Mouse (Mus musculus): ENCODE results near the gene Nhlrc1. TPM values are rescaled to one million over a fixed set of nuclear protein-coding genes. Genes with fewer than 3 reads are reported as not detected.

Gene Nhlrc1
- polyA plus RNA-seq, 1 experiment from 2014 or later, result 3.5 TPM

DNA sequence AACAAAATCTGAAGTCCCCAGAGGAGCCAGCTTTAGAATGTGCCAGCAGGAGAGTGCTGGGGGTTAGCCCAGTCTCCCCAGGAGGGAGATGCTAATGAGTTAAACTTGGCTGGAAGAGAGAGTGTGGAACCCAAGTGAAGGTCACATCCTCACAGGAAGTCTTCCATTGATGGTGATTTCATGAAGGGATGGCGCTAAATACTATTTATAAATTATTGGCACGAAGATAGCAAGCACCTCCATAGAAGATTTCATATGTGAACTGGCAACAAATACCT lies 21.4 kb downstream of the Nhlrc1 start:
- Histone ChIP-seq H3K36me3 (no peaks in the 10 kb centered on the region), H3K4me1 (replicated peaks) (no peaks in the 10 kb centered on the region)

DNA sequence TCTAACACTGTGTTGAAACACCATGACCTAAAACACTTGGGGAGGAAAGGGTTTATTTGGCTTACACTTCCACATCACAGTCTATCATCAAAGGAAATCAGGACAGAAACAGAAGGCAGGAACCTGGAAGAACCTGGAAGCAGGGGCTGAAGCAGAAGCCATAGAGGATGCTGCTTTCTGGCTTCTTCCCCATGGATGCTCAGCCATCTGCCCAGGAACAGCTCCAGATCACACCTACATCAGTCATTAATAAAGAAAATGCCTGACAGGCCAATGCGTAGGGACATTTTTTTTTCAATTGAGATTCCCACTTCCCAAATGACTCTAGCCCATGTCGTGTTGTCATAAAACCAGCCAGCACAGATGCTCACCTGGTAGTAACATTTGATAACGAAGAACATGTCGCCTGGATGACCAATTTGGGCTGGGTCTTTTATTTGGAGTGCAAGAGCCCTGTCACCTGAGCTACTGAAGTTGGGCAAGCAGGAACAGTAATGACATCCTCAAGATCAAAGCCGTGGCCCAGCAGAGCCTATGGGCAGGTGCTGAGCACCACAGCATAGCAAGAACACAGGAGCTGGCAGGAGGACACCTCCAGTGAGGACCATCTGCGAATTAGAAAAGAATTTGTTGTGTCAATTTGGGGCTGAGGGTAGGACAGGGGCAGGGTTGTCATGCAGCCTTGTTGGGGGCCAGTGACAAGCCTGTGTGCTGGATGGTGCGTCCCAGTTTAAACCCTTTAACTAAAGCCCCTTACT lies 22.0 kb downstream of the Nhlrc1 start:
- ATAC-seq, result no peak
- Histone ChIP-seq H3K27ac (no peak overlapping the region), H3K4me3 (replicated peaks) (no peak overlapping the region), H3K9me3 (no peaks in the 10 kb centered on the region), H3K27me3 (replicated peaks) (no peaks in the 10 kb centered on the region), H3K4me1 (replicated peaks) (no peaks in the 10 kb centered on the region), H3K9ac (no peak overlapping the region), H3K4me2 (replicated peaks) (no peak overlapping the region), H3K36me3 (no peaks in the 10 kb centered on the region)
- WGBS, result 78% methylated on average over 7 of the region's 7 CpGs

More for the DNA sequence above, 21.4 kb downstream of the Nhlrc1 start:
- Histone ChIP-seq H3K4me2 (replicated peaks) (no peak overlapping the region), H3K9me3 (no peaks in the 10 kb centered on the region), H3K4me3 (replicated peaks) (no peak overlapping the region), H3K27ac (no peak overlapping the region), H3K27me3 (replicated peaks) (no peaks in the 10 kb centered on the region), H3K9ac (no peak overlapping the region)
- 85% methylated on average over 2 of the region's 2 CpGs for WGBS
- no peak for ATAC-seq

DNA sequence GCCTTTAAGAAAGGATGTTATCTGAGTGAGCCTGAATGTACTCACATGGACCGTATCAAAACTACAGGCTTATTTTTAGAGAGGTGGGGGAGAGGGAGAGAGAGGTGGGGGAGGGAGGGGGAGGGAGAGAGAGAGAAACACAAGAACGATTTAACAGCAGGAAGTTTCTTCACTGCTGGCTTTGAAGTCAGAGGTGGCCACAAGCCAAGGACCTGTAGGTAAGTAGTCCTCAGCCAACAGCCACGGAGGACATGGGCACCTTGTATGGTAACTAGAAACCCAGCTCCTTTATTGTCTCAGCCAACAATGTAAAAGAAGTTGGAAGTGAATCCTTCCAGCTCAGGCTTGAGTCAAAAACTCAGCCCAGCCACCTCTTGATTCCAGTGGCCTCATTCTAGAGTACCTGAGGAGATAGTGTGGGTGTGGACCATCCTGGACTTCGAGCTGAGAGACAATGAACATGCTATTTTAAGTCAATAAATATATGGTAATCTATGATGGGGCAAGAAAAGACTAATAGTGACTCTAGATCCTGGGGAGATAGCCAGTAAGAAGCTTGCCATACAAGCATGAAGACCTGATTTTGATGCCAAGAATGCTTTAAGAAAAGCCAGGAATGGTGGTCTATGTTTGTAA lies 24.2 kb downstream of the Nhlrc1 start:
- 18% methylated on average over 4 of the region's 4 CpGs for WGBS
- Histone ChIP-seq H3K4me3 (replicated peaks) (no peak overlapping the region), H3K9ac (no peak overlapping the region), H3K36me3 (no peaks in the 10 kb centered on the region), H3K9me3 (no peaks in the 10 kb centered on the region), H3K4me2 (replicated peaks) (no peak overlapping the region), H3K4me1 (replicated peaks) (no peaks in the 10 kb centered on the region), H3K27ac (no peak overlapping the region), H3K27me3 (replicated peaks) (no peaks in the 10 kb centered on the region)
- ATAC-seq, result peak; percentile 68

DNA sequence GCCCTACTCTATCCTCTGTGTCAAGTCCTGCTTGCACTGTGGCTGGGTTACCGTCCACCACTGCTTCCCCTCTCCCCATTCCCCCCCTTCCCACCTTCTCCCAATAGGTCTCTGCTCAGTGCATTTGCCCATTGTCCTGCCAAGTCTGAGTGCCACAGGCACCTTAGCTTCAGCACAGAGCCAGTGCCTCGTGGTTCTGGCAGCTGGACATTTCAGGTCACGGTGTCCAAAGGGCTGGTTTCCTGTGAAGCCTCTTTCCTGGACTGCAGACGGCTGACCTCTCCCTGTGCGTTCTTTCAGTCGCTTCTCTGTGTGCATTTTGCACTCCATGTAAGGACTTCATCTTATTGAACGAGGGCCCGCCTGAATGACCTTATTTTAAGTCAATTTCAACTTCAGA lies 26.7 kb downstream of the Nhlrc1 start:
- 78% methylated on average over 8 of the region's 8 CpGs for WGBS
- Histone ChIP-seq H3K4me2 (replicated peaks) (no peak overlapping the region), H3K4me3 (replicated peaks) (no peak overlapping the region), H3K27me3 (replicated peaks) (no peaks in the 10 kb centered on the region), H3K4me1 (replicated peaks) (no peaks in the 10 kb centered on the region), H3K9ac (no peak overlapping the region), H3K9me3 (no peaks in the 10 kb centered on the region), H3K36me3 (no peaks in the 10 kb centered on the region), H3K27ac (no peak overlapping the region)
- ATAC-seq, result no peak

GRCm38 (mm10) chr13:46986208-46986607 lies 28.4 kb downstream of the Nhlrc1 start:
- no peaks in the 10 kb centered on the region for H3K9me3 ChIP-seq
- WGBS, result 56% methylated on average over 6 of the region's 6 CpGs
- 0 out of 2 replicates have a peak, but pooled peaks have one; percentile 28 for ATAC-seq
- H3K27me3 ChIP-seq (replicated peaks), result no peaks in the 10 kb centered on the region
- H3K4me2 ChIP-seq (replicated peaks), result no peak overlapping the region
- no peak overlapping the region for H3K4me3 ChIP-seq (replicated peaks)
- H3K9ac ChIP-seq, result no peak overlapping the region
- no peak overlapping the region for H3K27ac ChIP-seq
- no peaks in the 10 kb centered on the region for H3K4me1 ChIP-seq (replicated peaks)
- H3K36me3 ChIP-seq, result no peaks in the 10 kb centered on the region

- no peaks in the 10 kb centered on the region for H3K36me3 ChIP-seq
- H3K27ac ChIP-seq, result no peak overlapping the region
- H3K27me3 ChIP-seq (replicated peaks), result no peaks in the 10 kb centered on the region
- no peak overlapping the region for H3K9ac ChIP-seq
- no peak overlapping the region for H3K4me2 ChIP-seq (replicated peaks)
- H3K9me3 ChIP-seq, result no peaks in the 10 kb centered on the region
- no peak overlapping the region for H3K4me3 ChIP-seq (replicated peaks)
- no peaks in the 10 kb centered on the region for H3K4me1 ChIP-seq (replicated peaks)
- no peak for ATAC-seq
- WGBS, result 82% methylated on average over 2 of the region's 2 CpGs
These were observed 30.8 kb downstream of the Nhlrc1 start for GRCm38 (mm10) chr13:46983878-46984277.

- no peaks in the 10 kb centered on the region for H3K4me1 ChIP-seq (replicated peaks)
- H3K27ac ChIP-seq, result 0 out of 2 replicates have a peak overlapping the region, but pooled peaks have one; percentile 5
- H3K9ac ChIP-seq, result no peak overlapping the region
- H3K27me3 ChIP-seq (replicated peaks), result no peaks in the 10 kb centered on the region
- no peak overlapping the region for H3K4me3 ChIP-seq (replicated peaks)
- 35% methylated on average over 13 of the region's 13 CpGs for WGBS
- no peaks in the 10 kb centered on the region for H3K9me3 ChIP-seq
- ATAC-seq, result peak; percentile 72
- H3K4me2 ChIP-seq (replicated peaks), result no peak overlapping the region
- no peaks in the 10 kb centered on the region for H3K36me3 ChIP-seq
These were observed 34.7 kb downstream of the Nhlrc1 start for GRCm38 (mm10) chr13:46979836-46980490.

- Histone ChIP-seq H3K27me3 (replicated peaks) (no peaks in the 10 kb centered on the region), H3K9me3 (no peaks in the 10 kb centered on the region), H3K4me1 (replicated peaks) (no peaks in the 10 kb centered on the region), H3K9ac (no peak overlapping the region), H3K36me3 (no peaks in the 10 kb centered on the region), H3K27ac (no peak overlapping the region), H3K4me3 (replicated peaks) (no peak overlapping the region), H3K4me2 (replicated peaks) (no peak overlapping the region)
- WGBS, result 90% methylated on average over 7 of the region's 7 CpGs
- no peak for ATAC-seq
These were observed 38.1 kb downstream of the Nhlrc1 start for GRCm38 (mm10) chr13:46976532-46976931.

GRCm38 (mm10) chr13:46975930-46976329 lies 38.7 kb downstream of the Nhlrc1 start:
- Histone ChIP-seq H3K9me3 (no peaks in the 10 kb centered on the region), H3K4me3 (replicated peaks) (no peak overlapping the region), H3K27me3 (replicated peaks) (no peaks in the 10 kb centered on the region), H3K4me1 (replicated peaks) (no peaks in the 10 kb centered on the region), H3K9ac (no peak overlapping the region), H3K27ac (no peak overlapping the region), H3K4me2 (replicated peaks) (no peak overlapping the region), H3K36me3 (no peaks in the 10 kb centered on the region)
- 37% methylated on average over 4 of the region's 4 CpGs for WGBS
- ATAC-seq, result no peak

GRCm38 (mm10) chr13:46975031-46975551 lies 39.6 kb downstream of the Nhlrc1 start:
- no peak overlapping the region for H3K4me3 ChIP-seq (replicated peaks)
- no peaks in the 10 kb centered on the region for H3K9me3 ChIP-seq
- no peaks in the 10 kb centered on the region for H3K4me1 ChIP-seq (replicated peaks)
- H3K36me3 ChIP-seq, result no peaks in the 10 kb centered on the region
- no peak overlapping the region for H3K9ac ChIP-seq
- peak overlapping the region; percentile 35 for H3K4me2 ChIP-seq (replicated peaks)
- H3K27me3 ChIP-seq (replicated peaks), result no peaks in the 10 kb centered on the region
- no peak overlapping the region for H3K27ac ChIP-seq
- whole genome bisulfite sequencing, result 60% methylated on average over 14 of the region's 14 CpGs
- ATAC-seq, result no peak

DNA sequence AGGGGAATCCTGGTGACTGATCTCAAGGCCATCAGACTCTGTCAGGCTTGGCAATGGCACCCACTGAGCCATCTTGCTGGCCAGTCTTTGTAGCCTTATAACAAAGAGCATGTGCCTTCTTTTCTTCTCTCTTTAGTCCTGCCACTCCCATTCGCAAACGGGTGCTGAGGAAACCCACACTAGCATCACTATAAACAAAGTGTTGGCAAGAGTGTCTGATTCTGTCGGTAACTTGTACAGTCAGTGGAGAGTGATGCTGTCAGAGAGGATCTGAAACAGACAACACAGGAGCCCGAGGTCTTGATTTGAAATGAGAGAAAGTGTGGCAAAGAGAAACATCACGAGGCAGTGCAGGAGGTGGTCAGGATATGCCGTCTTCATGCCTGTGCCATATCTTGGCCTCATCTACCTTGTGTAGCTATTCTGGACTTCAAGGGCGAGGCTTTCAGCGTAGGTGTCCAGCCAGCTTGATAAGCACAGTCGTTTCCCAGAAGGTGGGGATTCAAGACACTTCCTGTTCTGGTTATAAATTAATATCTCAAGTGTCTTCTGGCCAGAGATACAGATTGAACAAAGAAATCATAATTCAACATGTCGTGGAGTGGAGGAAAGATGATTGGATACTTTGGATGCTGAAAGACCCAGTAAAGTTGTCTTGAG lies 44.2 kb downstream of the Nhlrc1 start:
- peak; percentile 82; the same call in 1 of the 2 replicates for ATAC-seq
- H3K9ac ChIP-seq, result no peak overlapping the region
- H3K27ac ChIP-seq, result no peak overlapping the region
- 53% methylated on average over 10 of the region's 10 CpGs for WGBS
- H3K27me3 ChIP-seq (replicated peaks), result no peaks in the 10 kb centered on the region
- no peaks in the 10 kb centered on the region for H3K9me3 ChIP-seq
- no peaks in the 10 kb centered on the region for H3K4me1 ChIP-seq (replicated peaks)
- no peaks in the 10 kb centered on the region for H3K36me3 ChIP-seq
- H3K4me2 ChIP-seq (replicated peaks), result no peak overlapping the region
- H3K4me3 ChIP-seq (replicated peaks), result no peak overlapping the region

GRCm38 (mm10) chr13:46968626-46969025 lies 46.0 kb downstream of the Nhlrc1 start:
- H3K36me3 ChIP-seq, result no peaks in the 10 kb centered on the region
- no peaks in the 10 kb centered on the region for H3K9me3 ChIP-seq
- H3K4me3 ChIP-seq (replicated peaks), result no peak overlapping the region
- H3K9ac ChIP-seq, result no peak overlapping the region
- no peak for ATAC-seq
- no peak overlapping the region for H3K4me2 ChIP-seq (replicated peaks)
- no peaks in the 10 kb centered on the region for H3K27me3 ChIP-seq (replicated peaks)
- no peak overlapping the region for H3K27ac ChIP-seq
- no peaks in the 10 kb centered on the region for H3K4me1 ChIP-seq (replicated peaks)
- 83% methylated on average over 2 of the region's 2 CpGs for WGBS

Measured in intestine, embryonic 15.5 days (tissue).